Mouse (Mus musculus) gastrocnemius, adult 18-20 months (tissue): ENCODE measurements around the gene Tpcn2. TPM values are rescaled to one million over a fixed set of nuclear protein-coding genes. Genes with fewer than 3 reads are reported as not detected.

Experiments
- DNase-seq: peaks from one replicate; pipeline ENCODE4 v3.0.0; 2021; ENCODE audit warnings: low spot score
- total RNA-seq, 2 experiments: library from RNA; stranded (reverse); gene quantifications; 2 replicates each; pipeline ENCODE4 v1.2.3; 2021

The Tpcn2 gene
- total RNA-seq, 2 experiments from 2014 or later = 1.0 TPM

- DNase-seq = no peak
Observed at GRCm38 (mm10) chr7:145155666-145156065, 128.1 kb downstream of the Tpcn2 start.

DNA sequence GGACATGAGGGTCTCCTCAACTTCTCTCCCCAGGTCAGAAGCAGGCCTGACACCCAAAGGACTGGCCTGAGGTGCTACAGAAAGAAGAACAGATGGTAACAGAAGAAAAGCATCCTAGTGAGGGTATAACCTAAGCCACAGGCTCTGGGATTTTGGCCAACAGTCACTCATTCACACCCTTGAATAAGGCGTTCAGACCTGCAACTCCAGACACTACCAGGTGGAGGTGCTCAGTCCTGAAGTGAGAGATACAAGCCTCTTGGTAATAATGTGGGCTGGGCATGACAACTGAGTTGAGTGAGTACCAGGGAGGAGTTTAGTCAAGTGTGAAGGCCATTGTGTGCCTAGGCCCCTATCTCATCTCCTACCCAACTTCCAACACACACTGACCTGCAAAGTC is 129.7 kb downstream of the Tpcn2 start:
- no peak for DNase-seq

DNA sequence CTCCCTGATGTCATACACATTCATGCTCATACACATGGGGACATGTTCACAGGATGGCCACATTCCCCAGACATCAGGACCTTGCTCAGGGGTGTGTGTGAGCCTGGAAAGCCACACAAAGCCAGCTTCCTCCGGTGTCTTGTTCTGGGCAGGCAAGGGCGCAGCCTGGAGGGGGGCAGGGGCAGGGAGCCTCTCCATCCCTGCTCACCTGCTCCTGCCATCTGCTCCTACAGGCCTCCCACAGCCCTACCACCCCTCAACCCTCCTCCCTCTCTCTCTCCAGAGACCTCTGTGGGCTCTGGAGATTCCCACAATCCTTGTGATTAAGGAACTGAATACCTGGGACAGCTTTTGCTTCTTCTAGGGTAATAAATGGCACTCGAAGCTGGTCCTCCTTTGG is 132.0 kb downstream of the Tpcn2 start:
- DNase-seq = no peak

GRCm38 (mm10) chr7:145148902-145149301 is 134.9 kb downstream of the Tpcn2 start:
- no peak for DNase-seq

- no peak for DNase-seq
Observed at GRCm38 (mm10) chr7:145147973-145148698, 135.7 kb downstream of the Tpcn2 start.

DNA sequence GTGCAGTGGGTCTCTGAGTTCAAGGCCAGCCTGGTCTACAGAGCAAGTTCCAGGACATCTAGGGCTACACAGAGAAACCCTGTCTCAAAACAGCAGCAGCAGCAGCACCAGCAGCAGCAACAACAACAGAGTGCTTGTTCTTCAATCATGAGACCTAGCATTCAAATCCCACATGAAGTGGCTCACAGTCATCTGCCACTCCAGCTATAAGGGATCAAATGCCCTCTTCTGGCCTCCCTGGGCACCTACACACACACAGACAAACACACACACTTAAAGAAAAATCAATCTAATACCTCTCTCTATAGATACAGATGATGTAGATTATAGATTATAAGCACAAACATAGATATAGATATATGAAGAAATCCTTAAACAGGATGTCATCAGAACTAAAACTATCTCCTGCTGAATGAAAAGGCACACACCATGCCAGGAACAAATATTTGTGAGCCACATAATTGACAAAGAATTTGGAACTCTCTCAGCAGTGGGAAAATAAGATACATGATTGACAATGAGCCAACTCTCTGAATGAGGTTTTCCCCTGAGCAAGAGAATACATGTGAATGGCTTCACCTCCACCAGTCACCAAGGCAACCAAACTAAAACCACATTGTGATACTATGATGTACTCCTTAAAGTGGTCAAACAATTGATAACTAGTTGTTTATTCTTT is 137.4 kb downstream of the Tpcn2 start:
- no peak for DNase-seq

DNA sequence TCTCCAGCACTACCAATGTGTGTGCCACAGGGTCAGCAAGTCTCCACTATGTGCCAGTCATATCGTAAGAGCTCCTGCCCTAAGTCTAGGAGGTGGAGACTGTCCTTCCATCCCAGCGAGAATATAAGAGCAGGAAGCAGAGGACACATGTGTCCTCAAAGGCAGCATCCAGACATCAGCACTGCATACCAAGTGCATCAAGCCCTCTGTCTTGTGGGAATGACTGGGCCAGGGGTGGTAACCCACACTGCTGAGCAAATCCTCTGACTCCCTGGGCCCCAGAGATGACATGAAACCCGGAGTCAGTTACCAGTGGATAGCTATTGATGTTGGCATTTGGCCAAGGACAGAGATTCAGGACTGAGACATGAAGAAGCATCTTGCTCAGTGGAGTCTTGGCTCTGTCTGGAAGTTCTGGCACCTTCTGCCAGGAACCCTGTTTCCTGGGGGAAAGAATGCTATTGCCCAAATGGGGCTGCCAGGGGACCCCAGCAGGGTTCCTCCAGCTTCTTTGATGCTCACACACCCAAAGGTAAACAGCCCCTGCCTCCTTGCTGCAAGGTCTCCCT is 140.2 kb downstream of the Tpcn2 start:
- DNase-seq = no peak

DNA sequence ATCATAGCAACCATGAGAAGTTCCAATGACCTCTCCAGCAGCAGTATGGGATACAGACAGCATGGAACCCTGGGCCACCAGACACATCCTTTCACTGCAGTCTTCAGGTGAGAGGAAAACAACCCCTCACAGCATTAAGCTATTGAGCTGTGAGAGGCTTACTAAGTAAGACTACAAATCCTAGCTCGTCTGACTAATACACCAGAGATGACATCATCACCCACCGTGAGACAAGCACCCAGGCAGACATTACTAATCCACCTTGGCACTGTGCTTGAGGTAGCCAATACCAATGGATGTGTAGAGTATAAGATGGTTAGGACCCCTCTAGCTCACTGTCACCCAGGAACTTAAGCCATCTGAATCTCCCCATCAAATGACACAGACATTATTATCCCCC is 143.2 kb downstream of the Tpcn2 start:
- DNase-seq = no peak

DNA sequence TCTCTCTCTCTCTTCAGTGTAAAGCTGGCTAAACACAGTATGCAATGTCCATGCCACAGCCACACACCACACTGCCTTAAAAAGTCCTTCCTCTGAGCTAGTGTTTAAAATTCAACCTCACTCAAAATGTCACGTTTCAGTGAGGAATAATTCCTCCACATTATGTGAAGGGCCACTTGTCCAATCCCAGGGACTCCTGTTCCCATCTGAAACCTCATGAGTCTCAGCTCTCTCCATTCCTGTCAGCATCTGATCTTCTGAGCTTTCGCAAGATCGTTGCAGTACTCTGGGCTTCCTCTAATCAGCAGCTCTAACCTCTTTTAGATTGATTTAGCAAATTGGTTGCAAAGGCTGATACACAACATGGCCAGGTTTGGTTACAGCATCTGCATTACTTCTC is 144.2 kb downstream of the Tpcn2 start:
- DNase-seq = no peak

GRCm38 (mm10) chr7:145139100-145139499 is 144.7 kb downstream of the Tpcn2 start:
- no peak for DNase-seq

- no peak for DNase-seq
Observed at GRCm38 (mm10) chr7:145137871-145138270, 145.9 kb downstream of the Tpcn2 start.

DNA sequence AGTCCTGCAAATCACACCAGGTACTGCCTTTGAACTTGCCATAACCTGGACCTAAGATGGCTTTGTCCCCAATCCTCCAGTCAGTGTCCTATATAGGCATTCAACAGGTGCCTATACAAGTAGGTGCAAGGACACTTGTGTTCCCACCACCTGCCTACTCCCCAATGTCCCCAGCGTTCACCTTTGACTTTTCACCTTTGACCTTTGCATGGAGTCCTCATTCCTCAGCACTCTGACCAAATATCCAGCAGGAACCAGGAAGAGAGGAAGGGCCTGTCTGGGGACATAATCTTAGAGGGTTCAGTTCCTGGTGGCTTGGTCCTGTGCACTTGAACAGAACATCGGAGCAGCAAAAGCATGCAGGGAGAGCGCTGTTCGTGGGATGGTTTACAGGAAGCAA is 147.0 kb downstream of the Tpcn2 start:
- DNase-seq = no peak

Other genes with a start within 250 kb of the Tpcn2 start
- gene 1810010D01Rik, start 75.9 kb downstream of the Tpcn2 start, total RNA-seq = not detected
- 1 to 10 TPM; 1.3 to 2.1 TPM for gene Mrgprf, start 16.8 kb upstream of the Tpcn2 start, total RNA-seq
- gene Mrgprd, start 30.8 kb upstream of the Tpcn2 start, total RNA-seq = not detected